Mouse (Mus musculus): ENCODE measurements at regions not wholly inside any gene's neighbourhood (a gene's known extent, or its start where the extent isn't known, plus 50 kb on each side); places are given as distances from the start of the nearest gene placed in this dataset.

- TF ChIP-seq IRF4 (IDR thresholded peaks at IDR 0.05; ENCODE audit: low read depth, low read length) (0 out of 2 replicates have a peak, but pooled peaks have one; percentile 27), HCFC1 (IDR thresholded peaks at IDR 0.05; ENCODE audit: low read depth, low read length) (no peak), TCF12 (IDR thresholded peaks at IDR 0.05; ENCODE audit: low read depth, low read length) (peak; percentile 67; the same call in 1 of the 2 replicates), PAX5 (IDR thresholded peaks at IDR 0.05; ENCODE audit: low read length) (no peak), POLR2AphosphoS2 (IDR thresholded peaks at IDR 0.05; ENCODE audit: low read depth, low read length) (no peak), MEF2A (IDR thresholded peaks at IDR 0.05; ENCODE audit: borderline replicate concordance, low read depth, low read length) (peak; percentile 82), ETS1 (conservative IDR thresholded peaks at IDR 0.05; ENCODE audit: low read depth, low read length) (0 out of 2 replicates have a peak, but pooled peaks have one; percentile 28), POLR2A (IDR thresholded peaks at IDR 0.05; ENCODE audit: low read depth, low read length) (0 out of 2 replicates have a peak, but pooled peaks have one; percentile 11), GABPA (IDR thresholded peaks at IDR 0.05; ENCODE audit: insufficient replicate concordance, low read depth, low read length) (no peak), CTCF (conservative IDR thresholded peaks at IDR 0.05 in 1 of 2, IDR thresholded peaks at IDR 0.05 in 1 of 2; ENCODE audit: low read depth in 2 of 2, low read length in 2 of 2) (no peak), ZMIZ1 (IDR thresholded peaks at IDR 0.05; ENCODE audit: low read depth, low read length) (no peak), EP300 (IDR thresholded peaks at IDR 0.05; ENCODE audit: low read length) (peak; percentile 65), USF2 (conservative IDR thresholded peaks at IDR 0.05; ENCODE audit: low read depth, low read length) (no peak)
- no peak overlapping the region for H3K27ac ChIP-seq (ENCODE audit: insufficient read depth, low read depth)
- peaks cover 19 to 65% of the 10 kb centered on the region in 2 experiments for H3K4me1 ChIP-seq (ENCODE audit: control insufficient read depth in 1 of 2, insufficient read depth in 2 of 2)
- H3K9me3 ChIP-seq (replicated peaks; ENCODE audit: low read length): peaks cover 5% of the 10 kb centered on the region
- H3K4me3 ChIP-seq (replicated peaks in 1 of 3; ENCODE audit: low read depth in 2 of 3, low read length in 2 of 3, poor library complexity in 1 of 3): peak overlapping the region in 1 of 3 experiments; percentile 25
- dilution Hi-C loops (cut with MboI; ENCODE audit: extremely low pct_ligation_motif_present, extremely low pct_unique_long_range_greater_than_20kb, low sequenced_read_pairs) (no loop called here), in situ Hi-C loops (cut with MboI; ENCODE audit: low pct_ligation_motif_present, low pct_unique_long_range_greater_than_20kb, low sequenced_read_pairs) (loop anchor here (5.0 kb wide), 1 partner anchor 74 kb away; no protein-coding TSS in a partner anchor)
- no peaks in the 10 kb centered on the region for H3K27me3 ChIP-seq (replicated peaks)
- DNase-seq (ENCODE audit: extremely low read depth): peak; percentile 76
- H3K36me3 ChIP-seq (replicated peaks in 1 of 2; ENCODE audit: control insufficient read depth in 1 of 2, insufficient read depth in 1 of 2, low read length in 1 of 2): no peaks in the 10 kb centered on the region
- H3K4me2 ChIP-seq (ENCODE audit: insufficient read depth, low read depth, poor library complexity, severe bottlenecking): peak overlapping the region; percentile 1; the same call in 1 of the 2 replicates
- no peaks in the 10 kb centered on the region for H3K79me2 ChIP-seq (replicated peaks; ENCODE audit: control insufficient read depth, extremely low read depth, insufficient read depth, poor library complexity, severe bottlenecking)
- peak overlapping the region; percentile 37 for H3K9ac ChIP-seq (ENCODE audit: insufficient read depth, low read depth)
Measured at GRCm38 (mm10) chr17:45298355-45298754, 135.2 kb downstream of the Cdc5l start.

DNA sequence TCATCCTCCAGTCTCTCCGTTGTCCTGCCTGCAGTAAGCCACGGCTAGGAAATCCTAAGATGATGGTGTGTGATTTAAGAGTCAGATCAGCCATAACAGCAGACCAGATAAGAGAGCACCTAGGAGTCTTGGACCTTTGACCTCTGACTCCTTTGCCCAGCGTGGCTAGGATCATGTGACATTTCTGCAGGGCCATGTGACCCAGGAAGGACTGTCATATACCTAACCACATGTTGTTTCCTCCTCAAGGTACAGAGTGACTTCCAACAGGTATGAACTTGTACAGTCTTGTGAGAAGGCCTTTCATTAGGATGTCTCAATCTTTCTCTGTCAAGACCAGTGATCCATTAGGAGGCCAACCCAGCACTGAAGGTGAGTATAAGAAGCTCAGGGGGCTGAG, 135.7 kb downstream of the Cdc5l start:
- H3K9me3 ChIP-seq (replicated peaks; ENCODE audit: low read length): peaks cover 5% of the 10 kb centered on the region
- DNase-seq (ENCODE audit: extremely low read depth): peak; percentile 33
- H3K4me1 ChIP-seq (ENCODE audit: control insufficient read depth in 1 of 2, insufficient read depth in 2 of 2): peaks cover 23 to 65% of the 10 kb centered on the region in 2 experiments
- H3K79me2 ChIP-seq (replicated peaks; ENCODE audit: control insufficient read depth, extremely low read depth, insufficient read depth, poor library complexity, severe bottlenecking): no peaks in the 10 kb centered on the region
- TF ChIP-seq JUND (conservative IDR thresholded peaks at IDR 0.05; ENCODE audit: low read depth, low read length) (no peak), CHD1 (IDR thresholded peaks at IDR 0.05; ENCODE audit: low read depth, low read length) (no peak), SMC3 (IDR thresholded peaks at IDR 0.05; ENCODE audit: low read depth, low read length) (no peak), MAZ (IDR thresholded peaks at IDR 0.05; ENCODE audit: low read depth, low read length) (no peak), E2F4 (IDR thresholded peaks at IDR 0.05; ENCODE audit: insufficient replicate concordance, low read depth, low read length) (no peak), NELFE (IDR thresholded peaks at IDR 0.05; ENCODE audit: low read depth, low read length) (no peak), MAFK (IDR thresholded peaks at IDR 0.05; ENCODE audit: insufficient replicate concordance, low read length) (no peak), MEF2A (IDR thresholded peaks at IDR 0.05; ENCODE audit: borderline replicate concordance, low read depth, low read length) (no peak), ZNF384 (IDR thresholded peaks at IDR 0.05; ENCODE audit: low read depth, low read length) (no peak), MXI1 (IDR thresholded peaks at IDR 0.05; ENCODE audit: low read depth, low read length) (peak; percentile 58; the same call in 1 of the 2 replicates), IRF4 (IDR thresholded peaks at IDR 0.05; ENCODE audit: low read depth, low read length) (no peak), USF1 (IDR thresholded peaks at IDR 0.05; ENCODE audit: low read depth, low read length) (peak; percentile 80), RAD21 (IDR thresholded peaks at IDR 0.05; ENCODE audit: low read depth, low read length) (no peak), NRF1 (IDR thresholded peaks at IDR 0.05; ENCODE audit: low read depth, low read length) (no peak), ELF1 (IDR thresholded peaks at IDR 0.05; ENCODE audit: low read depth, low read length) (no peak), ZC3H11A (IDR thresholded peaks at IDR 0.05; ENCODE audit: low read depth, low read length) (no peak), MAX (IDR thresholded peaks at IDR 0.05; ENCODE audit: low read length) (peak; percentile 75), POLR2A (IDR thresholded peaks at IDR 0.05; ENCODE audit: low read depth, low read length) (no peak; the same call in 1 of the 2 replicates), PAX5 (IDR thresholded peaks at IDR 0.05; ENCODE audit: low read length) (no peak), SIN3A (IDR thresholded peaks at IDR 0.05; ENCODE audit: low read length) (no peak), USF2 (conservative IDR thresholded peaks at IDR 0.05; ENCODE audit: low read depth, low read length) (peak; percentile 81), CHD2 (IDR thresholded peaks at IDR 0.05; ENCODE audit: low read length) (0 out of 2 replicates have a peak, but pooled peaks have one; percentile 15), UBTF (IDR thresholded peaks at IDR 0.05; ENCODE audit: low read depth, low read length) (no peak), MYC (IDR thresholded peaks at IDR 0.05; ENCODE audit: low read depth, low read length) (0 out of 2 replicates have a peak, but pooled peaks have one; percentile 32), EP300 (IDR thresholded peaks at IDR 0.05; ENCODE audit: low read length) (no peak)
- dilution Hi-C loops (cut with MboI; ENCODE audit: extremely low pct_ligation_motif_present, extremely low pct_unique_long_range_greater_than_20kb, low sequenced_read_pairs) (no loop called here), in situ Hi-C loops (cut with MboI; ENCODE audit: low pct_ligation_motif_present, low pct_unique_long_range_greater_than_20kb, low sequenced_read_pairs) (loop anchor here (5.0 kb wide), 1 partner anchor 74 kb away; no protein-coding TSS in a partner anchor)
- no peaks in the 10 kb centered on the region for H3K27me3 ChIP-seq (replicated peaks)
- no peak overlapping the region for H3K27ac ChIP-seq (ENCODE audit: insufficient read depth, low read depth)
- H3K36me3 ChIP-seq (replicated peaks in 1 of 2; ENCODE audit: control insufficient read depth in 1 of 2, insufficient read depth in 1 of 2, low read length in 1 of 2): no peaks in the 10 kb centered on the region
- H3K4me2 ChIP-seq (ENCODE audit: insufficient read depth, low read depth, poor library complexity, severe bottlenecking): 0 out of 2 replicates have a peak overlapping the region, but pooled peaks have one; percentile 1
- no peak overlapping the region for H3K4me3 ChIP-seq (replicated peaks in 1 of 3; ENCODE audit: low read depth in 2 of 3, low read length in 2 of 3, poor library complexity in 1 of 3)
- no peak overlapping the region; the same call in 1 of the 2 replicates for H3K9ac ChIP-seq (ENCODE audit: insufficient read depth, low read depth)
